Mouse (Mus musculus): ENCODE data around the gene Asna1. TPM values are rescaled to one million over a fixed set of nuclear protein-coding genes. Genes with fewer than 3 reads are reported as not detected.

The Asna1 gene
- polyA plus RNA-seq, 1 experiment from 2014 or later: 103 TPM

DNA sequence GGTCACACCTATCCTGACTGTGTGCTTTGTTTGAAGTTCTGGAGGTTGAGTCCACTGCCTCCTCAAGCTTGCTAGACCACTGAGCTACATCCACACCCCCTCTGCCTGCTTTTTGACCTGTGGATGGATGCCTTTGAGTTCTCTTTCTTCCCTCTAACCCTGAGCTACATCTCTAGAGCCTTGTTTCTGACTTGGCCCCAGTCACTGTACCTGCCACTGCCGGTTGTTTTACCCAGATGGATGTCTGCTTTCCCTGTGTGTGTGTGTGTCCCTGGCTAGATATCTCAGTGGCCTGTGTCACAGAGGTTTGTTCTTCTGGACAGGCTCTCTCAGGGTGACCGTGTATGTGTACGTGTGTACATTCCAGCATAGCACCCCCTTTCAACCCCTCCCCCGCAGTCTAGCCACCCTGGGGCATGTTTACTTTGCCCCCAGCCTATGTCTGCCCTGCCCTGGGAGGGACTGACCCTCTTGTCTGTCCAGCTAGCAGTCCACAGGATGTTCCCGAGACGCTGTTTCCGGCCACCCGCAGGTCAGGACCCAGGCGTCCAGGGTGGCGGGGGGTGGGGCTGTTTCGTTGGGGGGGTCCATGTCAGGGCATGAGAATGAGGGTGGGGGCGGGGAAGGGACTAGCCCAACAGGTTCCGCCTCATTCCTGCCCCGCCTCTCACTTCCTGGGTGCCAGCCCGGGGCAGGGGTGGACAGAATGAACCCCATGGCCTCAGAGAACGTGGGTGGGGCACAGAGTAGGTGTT, 40.6 kb downstream of the Asna1 start:
- peak overlapping the region; percentile 79 for H3K27ac ChIP-seq (ENCODE audit: low read depth, low read length)
- peak; percentile 53 for DNase-seq (ENCODE audit: low spot score)

DNA sequence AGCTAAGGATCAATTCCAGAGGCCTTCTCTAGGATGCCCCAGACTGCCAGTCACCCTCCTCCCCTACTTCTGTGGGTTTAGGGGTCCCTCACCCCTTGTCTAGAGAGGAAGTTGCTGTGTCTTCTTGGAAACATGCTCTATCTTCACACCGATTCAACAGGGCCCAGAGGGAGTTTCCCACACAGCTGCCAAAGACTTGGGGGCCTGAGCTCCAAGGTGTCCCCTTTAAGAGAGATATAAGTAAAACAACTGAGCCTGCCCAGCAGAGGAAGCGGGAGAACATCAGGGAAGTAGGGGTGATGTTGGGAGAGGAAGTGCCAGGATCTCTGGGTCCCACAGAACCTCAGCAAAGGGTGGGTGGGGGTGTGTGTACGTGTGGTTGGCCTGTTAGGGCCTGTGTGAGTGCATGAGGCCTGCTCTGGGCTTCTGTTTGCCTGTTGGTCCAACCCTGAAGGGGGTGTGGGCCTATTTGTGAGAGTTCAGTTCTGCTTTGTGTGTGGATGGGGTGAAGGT, 42.5 kb downstream of the Asna1 start:
- Histone ChIP-seq H3K27ac (ENCODE audit: low read depth, low read length) (0 out of 2 replicates have a peak overlapping the region, but pooled peaks have one; percentile 17), H3K27me3 (replicated peaks; ENCODE audit: control insufficient read depth, insufficient read depth, low read length) (no peaks in the 10 kb centered on the region), H3K4me1 (replicated peaks; ENCODE audit: control insufficient read depth, insufficient read depth, low read length) (peaks cover 70% of the 10 kb centered on the region), H3K9ac (ENCODE audit: low read depth, low read length) (no peak overlapping the region), H3K36me3 (ENCODE audit: control insufficient read depth, insufficient read depth, low read length) (no peaks in the 10 kb centered on the region), H3K9me3 (ENCODE audit: control insufficient read depth, low read length) (no peaks in the 10 kb centered on the region), H3K4me3 (ENCODE audit: low read depth, low read length) (no peak overlapping the region), H3K4me2 (peak overlapping the region; percentile 0; the same call in 1 of the 2 replicates)
- DNase-seq (ENCODE audit: low spot score): no peak
- ATAC-seq (replicated peaks; ENCODE audit: low FRiP score): no peak
- WGBS: 43% methylated on average over 3 of the region's 3 CpGs

More for the DNA sequence above, 40.6 kb downstream of the Asna1 start:
- Histone ChIP-seq H3K27me3 (replicated peaks; ENCODE audit: control insufficient read depth, insufficient read depth, low read length) (no peaks in the 10 kb centered on the region), H3K9ac (ENCODE audit: low read depth, low read length) (peak overlapping the region; percentile 77), H3K4me3 (ENCODE audit: low read depth, low read length) (peak overlapping the region; percentile 54), H3K4me1 (replicated peaks; ENCODE audit: control insufficient read depth, insufficient read depth, low read length) (peaks cover 65% of the 10 kb centered on the region), H3K36me3 (ENCODE audit: control insufficient read depth, insufficient read depth, low read length) (no peaks in the 10 kb centered on the region), H3K9me3 (ENCODE audit: control insufficient read depth, low read length) (no peaks in the 10 kb centered on the region), H3K4me2 (peak overlapping the region; percentile 92)
- ATAC-seq (replicated peaks; ENCODE audit: low FRiP score): no peak
- 13% methylated on average over 16 of the region's 16 CpGs for WGBS

DNA sequence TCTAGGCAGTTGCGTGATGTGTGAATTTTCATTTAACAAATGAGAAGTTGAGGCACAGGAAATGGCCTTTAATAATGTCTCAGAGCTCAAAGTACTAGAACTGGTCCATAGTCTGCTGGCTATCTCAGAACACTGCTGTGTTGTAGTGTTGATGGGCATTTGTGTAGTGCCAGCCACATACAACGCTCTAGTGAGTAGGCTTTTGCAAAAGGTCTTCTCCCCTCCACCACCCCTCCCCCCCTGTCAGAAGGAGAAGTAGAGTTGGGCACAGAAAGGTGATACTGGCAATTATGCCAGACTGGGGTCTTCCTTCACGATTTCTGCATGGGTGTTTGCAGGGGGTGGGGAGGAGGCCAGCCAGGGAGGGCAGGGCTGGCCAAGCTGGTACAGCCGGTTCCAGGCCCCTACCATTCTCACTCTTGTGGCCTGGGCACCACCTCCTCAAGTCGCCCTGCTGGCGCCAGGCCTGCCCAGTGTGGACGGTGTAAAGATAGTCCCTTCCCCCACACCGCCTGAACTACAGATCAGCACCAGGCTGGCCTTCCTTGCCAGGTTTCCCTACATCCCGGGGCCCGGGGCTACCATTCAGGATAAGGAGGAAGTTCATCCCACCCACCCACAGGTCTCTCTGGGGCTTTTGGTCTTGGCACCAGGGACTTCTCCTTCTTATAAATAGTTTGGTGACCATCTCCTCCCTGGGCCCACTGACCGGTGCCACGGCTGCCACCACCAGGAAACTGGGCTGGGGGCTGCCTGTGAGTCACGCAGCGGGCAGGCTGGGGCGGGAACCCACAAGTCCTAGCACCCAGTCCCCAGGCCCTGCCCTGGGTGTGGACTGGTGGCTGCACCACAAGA, 43.2 kb downstream of the Asna1 start:
- no peaks in the 10 kb centered on the region for H3K27me3 ChIP-seq (replicated peaks; ENCODE audit: control insufficient read depth, insufficient read depth, low read length)
- DNase-seq (ENCODE audit: low spot score) (no peak), ATAC-seq (replicated peaks; ENCODE audit: low FRiP score) (no peak)
- H3K4me1 ChIP-seq (replicated peaks; ENCODE audit: control insufficient read depth, insufficient read depth, low read length): peaks cover 72% of the 10 kb centered on the region
- no peak overlapping the region for H3K4me3 ChIP-seq (ENCODE audit: low read depth, low read length)
- no peaks in the 10 kb centered on the region for H3K36me3 ChIP-seq (ENCODE audit: control insufficient read depth, insufficient read depth, low read length)
- 68% methylated on average over 15 of the region's 15 CpGs for WGBS
- H3K9ac ChIP-seq (ENCODE audit: low read depth, low read length): no peak overlapping the region
- no peaks in the 10 kb centered on the region for H3K9me3 ChIP-seq (ENCODE audit: control insufficient read depth, low read length)
- H3K4me2 ChIP-seq: peak overlapping the region; percentile 0; the same call in 1 of the 2 replicates
- H3K27ac ChIP-seq (ENCODE audit: low read depth, low read length): no peak overlapping the region

DNA sequence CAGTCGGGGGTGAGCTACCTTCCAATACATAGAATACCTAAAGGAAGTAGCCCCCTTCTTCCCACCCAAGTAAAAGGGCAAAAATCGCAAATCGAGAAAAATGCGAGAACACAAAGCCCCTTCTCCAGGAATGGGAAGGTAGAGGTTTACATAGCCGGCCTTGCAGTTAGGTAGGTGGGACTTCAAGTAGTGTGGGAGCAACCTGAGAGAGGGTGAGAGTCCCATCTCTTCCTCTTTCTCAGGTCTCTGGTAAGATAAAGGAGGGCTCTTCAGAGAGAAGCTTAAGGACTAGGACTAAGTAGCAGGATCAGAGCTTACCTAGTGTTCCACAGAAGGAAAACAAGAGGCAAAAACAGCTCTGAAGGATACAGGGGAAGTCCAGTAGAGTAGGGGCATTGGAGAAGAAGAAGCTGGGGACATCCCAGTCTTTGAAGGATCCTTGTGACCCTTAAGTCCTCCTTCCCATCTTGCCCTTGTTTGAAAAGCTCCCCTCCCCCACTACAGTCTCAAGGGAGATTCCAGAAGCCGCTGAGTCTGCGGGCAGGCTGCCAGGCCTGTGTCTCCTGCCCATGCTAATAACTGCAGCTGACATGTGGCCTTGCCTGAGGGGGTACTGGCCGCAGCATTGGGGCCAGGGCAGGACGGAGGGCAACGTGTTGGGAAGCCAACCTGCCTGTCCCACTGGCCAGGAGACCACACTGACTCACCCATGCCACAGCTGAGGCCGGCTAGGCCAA, 44.3 kb downstream of the Asna1 start:
- 47% methylated on average over 11 of the region's 11 CpGs for WGBS
- H3K9me3 ChIP-seq (ENCODE audit: control insufficient read depth, low read length): no peaks in the 10 kb centered on the region
- peaks cover 68% of the 10 kb centered on the region for H3K4me1 ChIP-seq (replicated peaks; ENCODE audit: control insufficient read depth, insufficient read depth, low read length)
- peak overlapping the region; percentile 17 for H3K9ac ChIP-seq (ENCODE audit: low read depth, low read length)
- peak overlapping the region; percentile 78; the same call in 1 of the 2 replicates for H3K4me3 ChIP-seq (ENCODE audit: low read depth, low read length)
- H3K27ac ChIP-seq (ENCODE audit: low read depth, low read length): peak overlapping the region; percentile 59; the same call in 1 of the 2 replicates
- no peaks in the 10 kb centered on the region for H3K27me3 ChIP-seq (replicated peaks; ENCODE audit: control insufficient read depth, insufficient read depth, low read length)
- ATAC-seq (replicated peaks; ENCODE audit: low FRiP score): no peak
- no peaks in the 10 kb centered on the region for H3K36me3 ChIP-seq (ENCODE audit: control insufficient read depth, insufficient read depth, low read length)
- peak overlapping the region; percentile 99 for H3K4me2 ChIP-seq
- no peak for DNase-seq (ENCODE audit: low spot score)

DNA sequence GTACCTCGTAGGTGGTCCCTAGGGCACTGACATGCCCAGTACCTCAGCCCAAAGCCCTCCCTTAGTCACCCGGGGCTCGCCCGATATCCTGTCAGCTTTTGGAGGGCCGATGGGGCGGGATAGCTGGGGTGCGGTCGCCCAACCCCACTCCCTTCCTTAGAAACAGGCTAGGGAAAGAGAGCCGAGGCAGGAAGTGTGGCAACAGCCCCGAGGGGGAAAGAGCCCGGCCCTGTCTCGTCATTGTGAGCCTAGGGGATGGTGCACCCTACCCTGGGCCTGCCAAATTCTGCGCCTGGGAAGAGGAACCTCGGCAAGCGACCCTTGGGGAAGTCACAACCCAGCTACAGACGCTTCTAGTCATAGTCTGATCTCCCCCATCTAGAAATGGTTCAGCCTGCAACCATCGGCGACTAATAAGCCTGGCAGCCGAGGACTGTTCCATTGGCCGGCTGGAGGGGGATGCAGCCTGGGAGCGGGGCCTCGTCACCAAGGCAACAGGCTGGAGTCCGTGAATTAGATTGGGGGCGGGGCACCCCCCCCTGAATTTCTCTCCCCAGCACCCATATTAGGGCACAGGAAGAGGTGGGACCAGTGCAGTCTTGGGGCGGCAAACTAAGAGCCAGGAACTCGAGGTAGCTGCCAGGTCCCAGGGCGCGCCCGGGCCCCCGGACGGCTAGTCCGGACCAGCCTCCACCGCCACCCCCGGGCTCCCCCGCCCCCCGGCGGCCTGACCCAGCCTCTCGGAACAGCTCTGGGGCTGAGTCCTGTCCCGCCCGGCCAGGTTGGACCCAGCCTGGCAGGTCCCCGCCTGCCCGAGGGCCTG, 45.3 kb downstream of the Asna1 start:
- Histone ChIP-seq H3K9me3 (ENCODE audit: control insufficient read depth, low read length) (no peaks in the 10 kb centered on the region), H3K4me3 (ENCODE audit: low read depth, low read length) (peak overlapping the region; percentile 78), H3K27me3 (replicated peaks; ENCODE audit: control insufficient read depth, insufficient read depth, low read length) (no peaks in the 10 kb centered on the region), H3K9ac (ENCODE audit: low read depth, low read length) (peak overlapping the region; percentile 62), H3K36me3 (ENCODE audit: control insufficient read depth, insufficient read depth, low read length) (peaks cover 4% of the 10 kb centered on the region; the same call in 1 of the 2 replicates), H3K4me1 (replicated peaks; ENCODE audit: control insufficient read depth, insufficient read depth, low read length) (peaks cover 70% of the 10 kb centered on the region), H3K4me2 (peak overlapping the region; percentile 99), H3K27ac (ENCODE audit: low read depth, low read length) (peak overlapping the region; percentile 59)
- WGBS: 2% methylated on average over 42 of the region's 42 CpGs
- ATAC-seq (replicated peaks; ENCODE audit: low FRiP score) (peak; percentile 53), DNase-seq (ENCODE audit: low spot score) (peak; percentile 90)

DNA sequence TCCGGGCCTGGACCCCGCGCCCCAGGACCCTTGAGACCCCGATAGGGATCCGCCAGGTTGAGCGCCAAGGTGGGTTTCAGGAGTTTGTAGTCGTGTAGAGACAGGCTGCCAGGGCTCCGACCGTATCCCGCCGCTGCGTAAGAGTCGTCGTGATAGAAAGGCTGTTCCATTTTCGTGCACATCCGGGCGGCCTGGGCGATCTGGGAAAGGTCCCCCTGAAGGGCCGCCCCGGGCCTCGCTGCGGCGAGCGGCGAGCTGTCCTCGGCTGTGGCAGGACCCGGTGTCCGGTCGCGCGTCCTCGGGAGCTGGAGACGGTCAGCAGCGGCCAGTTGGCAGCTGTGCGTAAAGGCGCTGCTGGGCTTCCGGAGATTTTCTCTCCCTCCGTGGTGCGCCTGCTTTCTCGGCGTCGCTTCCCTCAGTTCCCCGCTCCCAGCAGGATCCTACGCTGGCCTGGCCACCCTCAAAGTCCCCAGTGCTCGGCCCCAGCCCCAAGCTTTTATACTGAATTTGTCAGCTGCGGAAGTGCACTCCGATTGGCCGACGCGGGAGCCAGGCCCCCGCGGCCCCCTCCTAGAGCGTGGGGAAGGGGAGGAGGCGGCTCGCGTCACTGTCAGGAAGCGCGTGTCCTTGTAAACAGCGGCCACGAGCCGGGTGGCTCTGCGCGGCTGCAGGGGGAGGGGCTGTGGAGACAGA, 46.7 kb downstream of the Asna1 start, which contains the start of gene Junb:
TSS of gene Junb (minus strand) at position 471 of the 693 bp plus-strand sequence.
- Histone ChIP-seq H3K4me3 (ENCODE audit: low read depth, low read length) (peak within 1 kb of the TSS; percentile 78), H3K27ac (ENCODE audit: low read depth, low read length) (peak within 1 kb of the TSS; percentile 96), H3K27me3 (replicated peaks; ENCODE audit: control insufficient read depth, insufficient read depth, low read length) (no peaks in the 10 kb centered on the region), H3K4me2 (peak within 1 kb of the TSS; percentile 99), H3K9ac (ENCODE audit: low read depth, low read length) (peak within 1 kb of the TSS; percentile 86), H3K36me3 (ENCODE audit: control insufficient read depth, insufficient read depth, low read length) (peaks cover 16% of the 10 kb centered on the region; the same call in 1 of the 2 replicates), H3K4me1 (replicated peaks; ENCODE audit: control insufficient read depth, insufficient read depth, low read length) (peaks cover 62% of the 10 kb centered on the region), H3K9me3 (ENCODE audit: control insufficient read depth, low read length) (no peaks in the 10 kb centered on the region)
- WGBS: under 1% methylated on average over 63 of the region's 63 CpGs
- ATAC-seq (replicated peaks; ENCODE audit: low FRiP score) (peak; percentile 57), DNase-seq (ENCODE audit: low spot score) (peak; percentile 92)

DNA sequence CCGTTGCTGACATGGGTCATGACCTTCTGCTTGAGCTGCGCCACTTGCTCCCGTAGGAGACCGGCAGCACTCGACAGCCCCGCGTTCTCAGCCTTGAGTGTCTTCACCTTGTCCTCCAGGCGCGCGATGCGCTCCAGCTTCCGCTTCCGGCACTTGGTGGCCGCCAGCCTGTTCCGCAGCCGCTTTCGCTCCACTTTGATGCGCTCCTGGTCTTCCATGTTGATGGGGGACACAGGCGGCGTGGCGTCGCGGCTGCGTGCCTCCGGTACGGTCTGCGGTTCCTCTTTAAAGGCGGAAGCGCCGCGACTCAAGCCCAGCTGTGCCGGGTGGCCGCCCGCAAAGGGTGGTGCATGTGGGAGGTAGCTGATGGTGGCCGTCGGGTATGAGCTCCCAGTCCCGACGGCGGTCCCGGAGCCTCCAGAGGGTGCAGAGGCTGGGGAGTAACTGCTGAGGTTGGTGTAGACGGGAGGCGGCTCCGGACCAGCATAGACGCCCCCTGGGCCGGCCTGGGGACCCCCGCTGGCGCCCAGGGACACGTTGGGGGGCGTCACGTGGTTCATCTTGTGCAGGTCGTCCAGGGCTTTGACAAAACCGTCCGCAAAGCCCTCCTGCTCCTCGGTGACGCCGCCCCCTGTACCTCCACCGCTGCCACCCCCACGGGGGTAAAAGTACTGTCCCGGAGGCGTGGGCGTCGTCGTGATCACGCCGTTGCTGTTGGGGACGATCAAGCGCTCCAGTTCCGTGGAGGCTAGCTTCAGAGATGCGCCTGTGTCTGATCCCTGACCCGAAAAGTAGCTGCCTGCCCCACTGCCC, 47.4 kb downstream of the Asna1 start:
- peak; percentile 79 for DNase-seq (ENCODE audit: low spot score)
- peak overlapping the region; percentile 86 for H3K9ac ChIP-seq (ENCODE audit: low read depth, low read length)
- no peaks in the 10 kb centered on the region for H3K27me3 ChIP-seq (replicated peaks; ENCODE audit: control insufficient read depth, insufficient read depth, low read length)
- peak overlapping the region; percentile 78 for H3K4me3 ChIP-seq (ENCODE audit: low read depth, low read length)
- peak overlapping the region; percentile 99 for H3K4me2 ChIP-seq
- peaks cover 22% of the 10 kb centered on the region; the same call in 1 of the 2 replicates for H3K36me3 ChIP-seq (ENCODE audit: control insufficient read depth, insufficient read depth, low read length)
- no peak for ATAC-seq (replicated peaks; ENCODE audit: low FRiP score)
- peak overlapping the region; percentile 96 for H3K27ac ChIP-seq (ENCODE audit: low read depth, low read length)
- peaks cover 64% of the 10 kb centered on the region for H3K4me1 ChIP-seq (replicated peaks; ENCODE audit: control insufficient read depth, insufficient read depth, low read length)
- H3K9me3 ChIP-seq (ENCODE audit: control insufficient read depth, low read length): no peaks in the 10 kb centered on the region
- WGBS: under 1% methylated on average over 70 of the region's 70 CpGs

Data from liver, embryonic 11.5 days (tissue).